Mouse (Mus musculus): ENCODE results near the gene Trmt1.

GRCm38 (mm10) chr8:84715893-84716468, 29.9 kb downstream of the Trmt1 start:
- TF ChIP-seq CTCF (IDR thresholded peaks at IDR 0.05; ENCODE audit: insufficient read depth, low read length) (no peak), POLR2A (IDR thresholded peaks at IDR 0.05; ENCODE audit: borderline replicate concordance, extremely low read depth, low read depth, low read length) (no peak)

Data from lung, adult 2 months (tissue).